18 mouse cellular contexts compared by ENCODE assay signal in the genomic region with DNA sequence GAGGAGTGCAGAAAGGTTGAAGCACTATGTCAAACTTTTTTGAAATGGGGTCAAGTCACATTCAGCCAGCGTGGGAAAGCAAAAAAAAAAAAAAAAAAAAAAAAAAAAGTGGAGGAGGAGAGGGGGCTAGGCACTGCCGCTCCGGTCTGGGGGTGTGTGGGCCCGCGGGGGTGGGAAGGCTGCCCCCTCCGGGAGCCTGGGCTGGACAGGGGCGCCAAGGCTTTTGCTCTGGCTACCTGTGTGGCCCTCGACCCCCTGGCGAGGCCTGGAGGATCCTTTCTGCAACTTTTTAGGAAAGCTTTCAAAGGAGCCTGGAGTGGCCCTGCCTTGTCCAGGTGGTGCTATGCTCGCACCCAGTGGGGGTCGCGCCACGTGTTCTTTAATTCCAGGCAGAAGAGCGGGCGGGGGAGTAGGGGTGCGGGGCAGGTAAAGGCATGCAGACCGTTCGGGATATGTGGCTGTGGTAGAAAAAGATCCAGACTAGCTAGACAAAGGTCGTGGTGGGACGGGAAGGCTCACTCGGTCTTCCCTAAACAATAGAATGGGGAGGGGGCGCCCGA. TPM values are rescaled to one million over a fixed set of nuclear protein-coding genes. Genes with fewer than 3 reads are reported as not detected.
DNase-seq lines count a peak whose midpoint lies in the region; ATAC-seq lines count a peak whose summit lies in the region.
"Had no signal": no experiment of that assay in that cellular context is flagged by ENCODE, and none has a peak within 500 bp of the region (broad histone marks: within the 10 kb centered on the region; RNA-seq: fewer than 3 reads in every experiment).

No protein-coding gene starts in this region.

- H3K9ac ChIP-seq in hindbrain, embryonic 16.5 days (ENCODE audit: low read depth, low read length) = no peak overlapping the region
- no peak overlapping the region for H3K9ac ChIP-seq in midbrain, embryonic 16.5 days (ENCODE audit: low read depth, low read length)
- H3K9ac ChIP-seq in limb, embryonic 13.5 days = no peak overlapping the region
- H3K9ac ChIP-seq: embryonic facial prominence, embryonic 15.5 days; heart, embryonic 15.5 days; liver, embryonic 14.5 days had no signal

- H3K4me3 ChIP-seq in hindbrain, embryonic 10.5 days = peak overlapping the region; percentile 56
- H3K4me3 ChIP-seq in hindbrain, embryonic 16.5 days (ENCODE audit: low read length) = no peak overlapping the region
- H3K4me3 ChIP-seq in midbrain, embryonic 10.5 days = peak overlapping the region; percentile 58
- H3K4me3 ChIP-seq in midbrain, embryonic 16.5 days (ENCODE audit: low read depth, low read length) = no peak overlapping the region
- H3K4me3 ChIP-seq in limb, embryonic 13.5 days = no peak overlapping the region

- DNase-seq in hindbrain, embryonic 10.5 days (ENCODE audit: low spot score) = peak; percentile 34
- DNase-seq in midbrain, embryonic 10.5 days (ENCODE audit: low spot score) = no peak
- DNase-seq in ZHBTc4 (ENCODE audit: low read depth, low spot score) = peak; percentile 37
- DNase-seq in layer of hippocampus, postnatal 14 days (ENCODE audit: low spot score in 2 of 2) = no peak
- no peak for DNase-seq in adrenal gland, adult 18-20 months (ENCODE audit: low spot score in 2 of 2)
- DNase-seq: cerebellum, adult 9-11 months; gastrocnemius, postnatal 25 days; kidney, adult 8-10 months; layer of hippocampus, adult 9-11 months; thymus, postnatal 14 days had no signal

- no peaks in the 10 kb centered on the region for H3K9me3 ChIP-seq in hindbrain, embryonic 10.5 days
- H3K9me3 ChIP-seq in hindbrain, embryonic 16.5 days (ENCODE audit: control insufficient read depth, low read length) = no peaks in the 10 kb centered on the region
- H3K9me3 ChIP-seq in midbrain, embryonic 10.5 days (replicated peaks) = no peaks in the 10 kb centered on the region
- H3K9me3 ChIP-seq in midbrain, embryonic 16.5 days (replicated peaks; ENCODE audit: control insufficient read depth, low read length, poor library complexity, severe bottlenecking) = no peaks in the 10 kb centered on the region
- H3K9me3 ChIP-seq in limb, embryonic 13.5 days = no peaks in the 10 kb centered on the region
- H3K9me3 ChIP-seq: embryonic facial prominence, embryonic 15.5 days; heart, embryonic 15.5 days; megakaryocyte, embryonic 14.5 days had no signal

- H3K4me2 ChIP-seq in hindbrain, embryonic 16.5 days (ENCODE audit: low read length) = no peak overlapping the region
- H3K4me2 ChIP-seq in midbrain, embryonic 16.5 days (ENCODE audit: low read length) = no peak overlapping the region
- H3K4me2 ChIP-seq in limb, embryonic 13.5 days (replicated peaks) = peak overlapping the region; percentile 70; the same call in 1 of the 2 replicates

- H3K4me1 ChIP-seq in hindbrain, embryonic 10.5 days (replicated peaks) = peaks cover 20% of the 10 kb centered on the region
- H3K4me1 ChIP-seq in hindbrain, embryonic 16.5 days (ENCODE audit: control insufficient read depth, insufficient read depth, low read depth, low read length) = peaks cover 4% of the 10 kb centered on the region; the same call in 1 of the 2 replicates
- peaks cover 20% of the 10 kb centered on the region for H3K4me1 ChIP-seq in midbrain, embryonic 10.5 days
- peaks cover 5% of the 10 kb centered on the region for H3K4me1 ChIP-seq in midbrain, embryonic 16.5 days (ENCODE audit: control insufficient read depth, insufficient read depth, low read length)
- peaks cover 14% of the 10 kb centered on the region for H3K4me1 ChIP-seq in limb, embryonic 13.5 days

- 1% methylated on average over 23 of the region's 23 CpGs for WGBS in hindbrain, embryonic 10.5 days
- 5% methylated on average over 21 of the region's 23 CpGs for WGBS in hindbrain, embryonic 16.5 days
- WGBS in midbrain, embryonic 10.5 days = under 1% methylated on average over 23 of the region's 23 CpGs
- WGBS in midbrain, embryonic 16.5 days = under 1% methylated on average over 23 of the region's 23 CpGs
- under 1% methylated on average over 23 of the region's 23 CpGs for WGBS in limb, embryonic 13.5 days

- H3K36me3 ChIP-seq in hindbrain, embryonic 10.5 days = no peaks in the 10 kb centered on the region
- H3K36me3 ChIP-seq in hindbrain, embryonic 16.5 days (ENCODE audit: control insufficient read depth, insufficient read depth, low read length) = no peaks in the 10 kb centered on the region
- no peaks in the 10 kb centered on the region for H3K36me3 ChIP-seq in midbrain, embryonic 10.5 days
- no peaks in the 10 kb centered on the region for H3K36me3 ChIP-seq in midbrain, embryonic 16.5 days (ENCODE audit: control insufficient read depth, insufficient read depth, low read length)
- no peaks in the 10 kb centered on the region for H3K36me3 ChIP-seq in limb, embryonic 13.5 days
- H3K36me3 ChIP-seq: embryonic facial prominence, embryonic 15.5 days; heart, embryonic 15.5 days had no signal

- peak overlapping the region; percentile 62; the same call in 1 of the 2 replicates for H3K27ac ChIP-seq in hindbrain, embryonic 10.5 days
- no peak overlapping the region for H3K27ac ChIP-seq in hindbrain, embryonic 16.5 days (ENCODE audit: low read depth, low read length)
- peak overlapping the region; percentile 46 for H3K27ac ChIP-seq in midbrain, embryonic 10.5 days (replicated peaks)
- H3K27ac ChIP-seq in midbrain, embryonic 16.5 days (ENCODE audit: low read length) = no peak overlapping the region
- no peak overlapping the region for H3K27ac ChIP-seq in limb, embryonic 13.5 days
- H3K27ac ChIP-seq: embryonic facial prominence, embryonic 15.5 days; heart, embryonic 15.5 days; liver, embryonic 14.5 days had no signal

- peaks cover 81% of the 10 kb centered on the region for H3K27me3 ChIP-seq in hindbrain, embryonic 10.5 days (ENCODE audit: insufficient read depth, poor library complexity, severe bottlenecking)
- H3K27me3 ChIP-seq in hindbrain, embryonic 16.5 days (replicated peaks; ENCODE audit: control insufficient read depth, insufficient read depth, low read length) = peaks cover 29% of the 10 kb centered on the region
- peaks cover 86% of the 10 kb centered on the region for H3K27me3 ChIP-seq in midbrain, embryonic 10.5 days (ENCODE audit: low read depth, poor library complexity, severe bottlenecking)
- H3K27me3 ChIP-seq in midbrain, embryonic 16.5 days (ENCODE audit: control insufficient read depth, insufficient read depth, low read depth, low read length) = peaks cover 26% of the 10 kb centered on the region
- peaks cover 74% of the 10 kb centered on the region for H3K27me3 ChIP-seq in limb, embryonic 13.5 days

- ATAC-seq in hindbrain, embryonic 16.5 days = no peak
- no peak for ATAC-seq in midbrain, embryonic 16.5 days
- no peak for ATAC-seq in limb, embryonic 13.5 days (ENCODE audit: low FRiP score, low read depth)

RNA-seq across cellular contexts. Expression of gene H60b, which starts 1.3 kb away (rescaled TPM):
- polyA plus RNA-seq in hindbrain, embryonic 10.5 days (2016; fragmentation: Nextera tagmentation; extraction: Ambion mirVana) = 1.6 and 1.9 TPM in 2 replicates
- polyA plus RNA-seq in hindbrain, embryonic 16.5 days (2015; fragmentation: Nextera tagmentation; extraction: Ambion mirVana) = 0.15 and 0.24 TPM in 2 replicates
- polyA plus RNA-seq in midbrain, embryonic 10.5 days (2016; fragmentation: Nextera tagmentation; extraction: Ambion mirVana) = 1.3 and 1.5 TPM in 2 replicates
- polyA plus RNA-seq in midbrain, embryonic 16.5 days (2015; fragmentation: Nextera tagmentation; extraction: Ambion mirVana) = 0.35 and 0.57 TPM in 2 replicates
- 0.62 and 0.70 TPM in 2 replicates for polyA plus RNA-seq in limb, embryonic 13.5 days (2015; fragmentation: Nextera tagmentation; extraction: Ambion mirVana)
- not detected for total RNA-seq in layer of hippocampus, postnatal 14 days (2021)
- under 1 TPM in 1 of 2 experiments, not detected in 1; 0.36 TPM for total RNA-seq in adrenal gland, adult 18-20 months (2021)
- total RNA-seq: gastrocnemius, postnatal 25 days; left cerebral cortex, postnatal 25 days had no signal

RNA-seq across cellular contexts. Expression of gene Raet1e, which starts 1.3 kb away (rescaled TPM):
- polyA plus RNA-seq in hindbrain, embryonic 10.5 days (2016; fragmentation: Nextera tagmentation; extraction: Ambion mirVana) = 15.1 and 20.0 TPM in 2 replicates
- polyA plus RNA-seq in hindbrain, embryonic 16.5 days (2015; fragmentation: Nextera tagmentation; extraction: Ambion mirVana) = 0.30 and 0.85 TPM in 2 replicates
- polyA plus RNA-seq in midbrain, embryonic 10.5 days (2016; fragmentation: Nextera tagmentation; extraction: Ambion mirVana) = 18.3 and 21.8 TPM in 2 replicates
- 0.46 and 1.2 TPM in 2 replicates for polyA plus RNA-seq in midbrain, embryonic 16.5 days (2015; fragmentation: Nextera tagmentation; extraction: Ambion mirVana)
- polyA plus RNA-seq in limb, embryonic 13.5 days (2015; fragmentation: Nextera tagmentation; extraction: Ambion mirVana) = 12.0 and 13.0 TPM in 2 replicates
- total RNA-seq in layer of hippocampus, postnatal 14 days (2021) = not detected
- total RNA-seq in adrenal gland, adult 18-20 months (2021) = 1 to 10 TPM in 1 of 2 experiments, not detected in 1; 1.7 TPM
- total RNA-seq: gastrocnemius, postnatal 25 days; left cerebral cortex, postnatal 25 days had no signal

RNA-seq across cellular contexts. Expression of gene E030030I06Rik, which starts 10.6 kb away (rescaled TPM):
- 21.4 and 28.9 TPM in 2 replicates for polyA plus RNA-seq in hindbrain, embryonic 10.5 days (2016; fragmentation: Nextera tagmentation; extraction: Ambion mirVana)
- 2.0 and 2.2 TPM in 2 replicates for polyA plus RNA-seq in hindbrain, embryonic 16.5 days (2015; fragmentation: Nextera tagmentation; extraction: Ambion mirVana)
- 25.1 and 37.3 TPM in 2 replicates for polyA plus RNA-seq in midbrain, embryonic 10.5 days (2016; fragmentation: Nextera tagmentation; extraction: Ambion mirVana)
- polyA plus RNA-seq in midbrain, embryonic 16.5 days (2015; fragmentation: Nextera tagmentation; extraction: Ambion mirVana) = 1.9 and 2.9 TPM in 2 replicates
- 18.1 and 18.9 TPM in 2 replicates for polyA plus RNA-seq in limb, embryonic 13.5 days (2015; fragmentation: Nextera tagmentation; extraction: Ambion mirVana)
- 1 to 10 TPM; 1.9 to 3.7 TPM for total RNA-seq in layer of hippocampus, postnatal 14 days (2021)
- 10 to 100 TPM in 1 of 2 experiments, 1 to 10 TPM in 1; 7.3 to 13.4 TPM for total RNA-seq in adrenal gland, adult 18-20 months (2021)

Comparison
In these comparisons a context has a peak if more than half of its experiments do, and no peak if none do; other contexts are left out.
1. H3K27ac ChIP-seq: peak in hindbrain, embryonic 10.5 days (single experiment) and midbrain, embryonic 10.5 days (single experiment); none in hindbrain, embryonic 16.5 days (single experiment), midbrain, embryonic 16.5 days (single experiment) and limb, embryonic 13.5 days (single experiment).
2. H3K4me3 ChIP-seq: peak in hindbrain, embryonic 10.5 days (single experiment) and midbrain, embryonic 10.5 days (single experiment); none in hindbrain, embryonic 16.5 days (single experiment), midbrain, embryonic 16.5 days (single experiment) and limb, embryonic 13.5 days (single experiment).
3. DNase-seq: peak in hindbrain, embryonic 10.5 days (single experiment) and ZHBTc4 (single experiment); none in midbrain, embryonic 10.5 days (single experiment), layer of hippocampus, postnatal 14 days (0 of 2) and adrenal gland, adult 18-20 months (0 of 2).